Mouse (Mus musculus) forebrain, embryonic 11.5 days (tissue): ENCODE results near the gene Nid2. TPM values are rescaled to one million over a fixed set of nuclear protein-coding genes. Genes with fewer than 3 reads are reported as not detected.

Experiments
- ATAC-seq: fragments of 200-750 bp; cut with Nextera tagmentation; replicated peaks from 2 replicates; pipeline ENCODE4 v1.8.0; 2017; ENCODE audit warnings: moderate TSS enrichment; ENCODE audit not compliant: low FRiP score
- DNase-seq: peaks from one replicate; pipeline ENCODE4 v3.0.0-alpha.2; 2017; ENCODE audit warnings: low spot score
- H3K27ac ChIP-seq: fragments of 300-500 bp; sonication (generic); 2 replicates; pipeline ENCODE4 v1.5.1; 2014; ENCODE audit warnings: low read depth, low read length
- H3K27me3 ChIP-seq: fragments of 300-500 bp; sonication (generic); 2 replicates; pipeline ENCODE4 v1.6.1; 2014; ENCODE audit warnings: mild to moderate bottlenecking, low read length, mixed read lengths; ENCODE audit not compliant: control insufficient read depth, insufficient read depth
- H3K36me3 ChIP-seq: fragments of 300-500 bp; sonication (generic); 2 replicates; pipeline ENCODE4 v1.6.1; 2014; ENCODE audit warnings: mild to moderate bottlenecking, low read length, moderate library complexity, mixed read lengths; ENCODE audit not compliant: control insufficient read depth, insufficient read depth
- H3K4me1 ChIP-seq: fragments of 300-500 bp; sonication (generic); replicated peaks from 2 replicates; pipeline ENCODE4 v1.6.1; 2014; ENCODE audit warnings: low read length, mixed read lengths; ENCODE audit not compliant: control insufficient read depth, insufficient read depth
- H3K4me2 ChIP-seq: fragments of 300-500 bp; sonication (generic); 2 replicates; pipeline ENCODE4 v1.6.1; 2014; ENCODE audit warnings: low read depth, mild to moderate bottlenecking, low read length, moderate library complexity, mixed read lengths; ENCODE audit not compliant: severe bottlenecking
- H3K4me3 ChIP-seq: fragments of 300-500 bp; sonication (generic); 2 replicates; pipeline ENCODE4 v1.5.1; 2014; ENCODE audit warnings: low read depth, low read length
- H3K9ac ChIP-seq: fragments of 300-500 bp; sonication (generic); 2 replicates; pipeline ENCODE4 v1.6.1; 2014; ENCODE audit warnings: low read length
- H3K9me3 ChIP-seq: fragments of 300-500 bp; sonication (generic); 2 replicates; pipeline ENCODE4 v1.6.1; 2016; ENCODE audit warnings: low read length, mixed read lengths; ENCODE audit not compliant: control insufficient read depth
- WGBS: fragments of 180-500 bp; shearing (Covaris S2); extraction: QIAGEN DNeasy Blood & Tissue Kit; methylation state at CpG from one replicate; pipeline ENCODE4 v1.1.7; 2014; 5-methylcytosine and 5-hydroxymethylcytosine counted together
- polyA plus RNA-seq: library from polyadenylated mRNA; unstranded; fragments of >200 nt; fragmentation: Nextera tagmentation; extraction: Ambion mirVana; gene quantifications from 2 replicates; pipeline ENCODE4 v1.2.1, GENCODE M21; 2014

Gene Nid2
- polyA plus RNA-seq, 1 experiment from 2014 or later: 46.6 TPM

- Histone ChIP-seq H3K4me3 (no peak overlapping the region), H3K27me3 (no peaks in the 10 kb centered on the region), H3K4me2 (no peak overlapping the region), H3K36me3 (no peaks in the 10 kb centered on the region), H3K9ac (no peak overlapping the region), H3K27ac (no peak overlapping the region), H3K9me3 (no peaks in the 10 kb centered on the region), H3K4me1 (no peaks in the 10 kb centered on the region)
- DNase-seq: no peak
- WGBS: 85% methylated on average over 9 of the region's 9 CpGs
- ATAC-seq: no peak
These were observed 34.9 kb downstream of the Nid2 start for GRCm38 (mm10) chr14:19785797-19786588.

GRCm38 (mm10) chr14:19788443-19788842 is 37.4 kb downstream of the Nid2 start:
- no peak for ATAC-seq

GRCm38 (mm10) chr14:19794881-19795280 is 43.8 kb downstream of the Nid2 start:
- no peak overlapping the region for H3K9ac ChIP-seq
- H3K4me3 ChIP-seq: no peak overlapping the region
- no peaks in the 10 kb centered on the region for H3K9me3 ChIP-seq
- no peaks in the 10 kb centered on the region for H3K27me3 ChIP-seq
- H3K27ac ChIP-seq: no peak overlapping the region
- no peak overlapping the region for H3K4me2 ChIP-seq
- H3K36me3 ChIP-seq: no peaks in the 10 kb centered on the region; the same call in 1 of the 2 replicates
- 66% methylated on average over 4 of the region's 4 CpGs for WGBS
- H3K4me1 ChIP-seq: no peaks in the 10 kb centered on the region
- no peak for ATAC-seq
- no peak for DNase-seq

More at GRCm38 (mm10) chr14:19788443-19788842, 37.4 kb downstream of the Nid2 start:
- DNase-seq: no peak
- H3K9me3 ChIP-seq: no peaks in the 10 kb centered on the region
- H3K9ac ChIP-seq: no peak overlapping the region
- 68% methylated on average over 1 of the region's 1 CpGs for WGBS
- H3K27me3 ChIP-seq: no peaks in the 10 kb centered on the region
- no peaks in the 10 kb centered on the region; the same call in 1 of the 2 replicates for H3K36me3 ChIP-seq
- no peak overlapping the region for H3K4me2 ChIP-seq
- H3K4me1 ChIP-seq: no peaks in the 10 kb centered on the region
- H3K27ac ChIP-seq: no peak overlapping the region
- H3K4me3 ChIP-seq: no peak overlapping the region

- H3K27ac ChIP-seq: no peak overlapping the region
- no peaks in the 10 kb centered on the region; the same call in 1 of the 2 replicates for H3K36me3 ChIP-seq
- H3K27me3 ChIP-seq: no peaks in the 10 kb centered on the region
- DNase-seq (no peak), ATAC-seq (no peak)
- no peak overlapping the region for H3K9ac ChIP-seq
- no peaks in the 10 kb centered on the region for H3K4me1 ChIP-seq
- H3K9me3 ChIP-seq: no peaks in the 10 kb centered on the region
- no peak overlapping the region for H3K4me3 ChIP-seq
- no peak overlapping the region for H3K4me2 ChIP-seq
- 92% methylated on average over 18 of the region's 18 CpGs for WGBS
These were observed 45.7 kb downstream of the Nid2 start for GRCm38 (mm10) chr14:19796541-19797304.

- Histone ChIP-seq H3K9me3 (no peaks in the 10 kb centered on the region), H3K9ac (no peak overlapping the region), H3K36me3 (no peaks in the 10 kb centered on the region), H3K4me2 (no peak overlapping the region), H3K27ac (no peak overlapping the region), H3K4me3 (no peak overlapping the region), H3K4me1 (no peaks in the 10 kb centered on the region), H3K27me3 (no peaks in the 10 kb centered on the region)
- ATAC-seq (no peak), DNase-seq (no peak)
- 58% methylated on average over 2 of the region's 2 CpGs for WGBS
These were observed 49.4 kb downstream of the Nid2 start for GRCm38 (mm10) chr14:19800485-19800884.

GRCm38 (mm10) chr14:19801474-19802215 is 50.6 kb downstream of the Nid2 start:
- 91% methylated on average over 8 of the region's 8 CpGs for WGBS
- no peak for ATAC-seq

GRCm38 (mm10) chr14:19803222-19803621 is 52.2 kb downstream of the Nid2 start:
- DNase-seq (no peak), ATAC-seq (0 out of 2 replicates have a peak, but pooled peaks have one; percentile 12)
- H3K27ac ChIP-seq: no peak overlapping the region
- H3K4me1 ChIP-seq: no peaks in the 10 kb centered on the region
- H3K9ac ChIP-seq: no peak overlapping the region
- H3K4me3 ChIP-seq: no peak overlapping the region
- H3K36me3 ChIP-seq: no peaks in the 10 kb centered on the region
- H3K4me2 ChIP-seq: no peak overlapping the region
- H3K27me3 ChIP-seq: no peaks in the 10 kb centered on the region
- 54% methylated on average over 4 of the region's 4 CpGs for WGBS
- no peaks in the 10 kb centered on the region for H3K9me3 ChIP-seq

More at GRCm38 (mm10) chr14:19801474-19802215, 50.6 kb downstream of the Nid2 start:
- Histone ChIP-seq H3K27ac (no peak overlapping the region), H3K4me1 (no peaks in the 10 kb centered on the region), H3K4me3 (no peak overlapping the region), H3K4me2 (no peak overlapping the region), H3K9me3 (no peaks in the 10 kb centered on the region), H3K36me3 (no peaks in the 10 kb centered on the region), H3K9ac (no peak overlapping the region), H3K27me3 (no peaks in the 10 kb centered on the region)
- DNase-seq: no peak

- Histone ChIP-seq H3K27ac (no peak overlapping the region), H3K9me3 (no peaks in the 10 kb centered on the region), H3K36me3 (no peaks in the 10 kb centered on the region), H3K4me2 (no peak overlapping the region), H3K9ac (no peak overlapping the region), H3K27me3 (no peaks in the 10 kb centered on the region), H3K4me1 (no peaks in the 10 kb centered on the region), H3K4me3 (no peak overlapping the region)
- 45% methylated on average over 10 of the region's 10 CpGs for WGBS
- ATAC-seq: peak; percentile 61
- DNase-seq: no peak
These were observed 52.6 kb downstream of the Nid2 start for GRCm38 (mm10) chr14:19803623-19804022.
